In the genomic region with DNA sequence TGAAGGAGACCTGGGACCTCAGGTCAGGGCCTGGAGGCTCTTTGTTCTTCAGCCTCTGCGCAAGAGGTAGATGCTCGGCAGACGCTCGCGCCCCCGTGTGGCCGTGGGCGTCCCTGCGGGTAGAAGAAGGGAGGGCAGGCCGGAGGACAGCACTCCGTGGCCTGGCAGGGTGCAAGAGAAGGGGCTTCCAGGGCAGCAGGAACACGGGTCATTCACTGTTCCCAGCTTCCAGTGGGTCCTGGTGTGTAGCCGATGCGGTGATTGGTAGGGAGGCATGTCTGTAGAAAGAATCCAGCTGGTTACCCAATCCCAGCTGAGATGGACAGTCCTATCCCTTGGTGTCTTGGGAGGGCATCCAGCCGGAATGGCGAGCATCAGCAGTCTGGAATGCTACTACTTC, we compare ENCODE assay signal across 8 mouse cellular contexts.
A peak's percentile ranks its signal among the peaks of the same experiment; 100 is the strongest.
DNase-seq lines count a peak whose midpoint lies in the region; ATAC-seq and TF ChIP-seq lines count a peak whose summit lies in the region.

No protein-coding gene starts in this region.

- ATAC-seq in hindbrain, embryonic 11.5 days (ENCODE audit: low FRiP score) = peak; percentile 10; the same call in 1 of the 2 replicates
- ATAC-seq in hindbrain, embryonic 12.5 days (ENCODE audit: low FRiP score) = no peak
- ATAC-seq in neutrophil, adult 5-6 weeks (ENCODE audit: extremely low read depth, insufficient number of reproducible peaks, low FRiP score, poor library complexity, severe bottlenecking) = peak; percentile 18; the same call in 1 of the 2 replicates
- peak; percentile 67; the same call in 1 of the 2 replicates for ATAC-seq in stomach, postnatal 0 days (ENCODE audit: low FRiP score, low TSS enrichment)

- TF ChIP-seq CTCF in stomach, postnatal 0 days (IDR thresholded peaks at IDR 0.05; ENCODE audit: low read depth) = peak; percentile 98

- H3K27me3 ChIP-seq in hindbrain, embryonic 11.5 days (ENCODE audit: control insufficient read depth, insufficient read depth, low read length) = no peaks in the 10 kb centered on the region
- peaks cover 8% of the 10 kb centered on the region for H3K27me3 ChIP-seq in hindbrain, embryonic 12.5 days
- H3K27me3 ChIP-seq in stomach, postnatal 0 days (ENCODE audit: control insufficient read depth, insufficient read depth, low read length) = no peaks in the 10 kb centered on the region

- H3K9ac ChIP-seq in hindbrain, embryonic 11.5 days (ENCODE audit: low read depth, low read length) = no peak overlapping the region
- H3K9ac ChIP-seq in hindbrain, embryonic 12.5 days = no peak overlapping the region
- H3K9ac ChIP-seq in stomach, postnatal 0 days (ENCODE audit: low read length) = no peak overlapping the region

- 13% methylated on average over 16 of the region's 16 CpGs for WGBS in hindbrain, embryonic 11.5 days
- WGBS in hindbrain, embryonic 12.5 days = 13% methylated on average over 16 of the region's 16 CpGs
- WGBS in stomach, postnatal 0 days = 14% methylated on average over 16 of the region's 16 CpGs

- no peak overlapping the region for H3K27ac ChIP-seq in hindbrain, embryonic 11.5 days (ENCODE audit: low read depth, low read length)
- no peak overlapping the region for H3K27ac ChIP-seq in hindbrain, embryonic 12.5 days
- 0 out of 2 replicates have a peak overlapping the region, but pooled peaks have one; percentile 35 for H3K27ac ChIP-seq in stomach, postnatal 0 days (replicated peaks)

- TF ChIP-seq EP300 in stomach, postnatal 0 days (optimal IDR thresholded peaks at IDR 0.05) = no peak

- H3K9me3 ChIP-seq in hindbrain, embryonic 11.5 days (ENCODE audit: control insufficient read depth, low read length) = no peaks in the 10 kb centered on the region
- H3K9me3 ChIP-seq in hindbrain, embryonic 12.5 days (replicated peaks) = no peaks in the 10 kb centered on the region; the same call in 1 of the 2 replicates
- no peaks in the 10 kb centered on the region for H3K9me3 ChIP-seq in stomach, postnatal 0 days (ENCODE audit: control insufficient read depth, low read length)

- no peak overlapping the region for H3K4me2 ChIP-seq in hindbrain, embryonic 11.5 days (replicated peaks; ENCODE audit: low read depth, low read length)
- H3K4me2 ChIP-seq in hindbrain, embryonic 12.5 days (replicated peaks) = no peak overlapping the region
- H3K4me2 ChIP-seq in stomach, postnatal 0 days (replicated peaks; ENCODE audit: low read depth) = no peak overlapping the region

- H3K4me3 ChIP-seq in hindbrain, embryonic 11.5 days (ENCODE audit: low read depth, low read length) = no peak overlapping the region
- no peak overlapping the region for H3K4me3 ChIP-seq in hindbrain, embryonic 12.5 days
- no peak overlapping the region for H3K4me3 ChIP-seq in stomach, postnatal 0 days (ENCODE audit: low read depth, low read length)

- peaks cover 7% of the 10 kb centered on the region for H3K4me1 ChIP-seq in hindbrain, embryonic 11.5 days (replicated peaks; ENCODE audit: control insufficient read depth, insufficient read depth, low read length)
- peaks cover 19% of the 10 kb centered on the region for H3K4me1 ChIP-seq in hindbrain, embryonic 12.5 days
- H3K4me1 ChIP-seq in stomach, postnatal 0 days (replicated peaks; ENCODE audit: control insufficient read depth, insufficient read depth) = no peaks in the 10 kb centered on the region

- peak; percentile 88 for DNase-seq in hindbrain, embryonic 11.5 days (ENCODE audit: low spot score)
- peak; percentile 68 to 74 for DNase-seq in cerebellum, postnatal 36 days
- peak; percentile 37 for DNase-seq in gastrocnemius, postnatal 25 days
- DNase-seq in kidney, adult 18-20 months = peak; percentile 82
- peak; percentile 69 for DNase-seq in liver
- peak; percentile 87 for DNase-seq in stomach, postnatal 0 days (ENCODE audit: low spot score)

- no peaks in the 10 kb centered on the region for H3K36me3 ChIP-seq in hindbrain, embryonic 11.5 days (ENCODE audit: control insufficient read depth, insufficient read depth, low read length)
- H3K36me3 ChIP-seq in hindbrain, embryonic 12.5 days = no peaks in the 10 kb centered on the region
- no peaks in the 10 kb centered on the region for H3K36me3 ChIP-seq in stomach, postnatal 0 days (ENCODE audit: control insufficient read depth, insufficient read depth, low read length)

Comparison
In these comparisons a context has a peak if more than half of its experiments do, and no peak if none do; other contexts are left out.
1. DNase-seq: peak in every context shown above with its lines; median percentile 88 in hindbrain, embryonic 11.5 days; 87 in stomach, postnatal 0 days; 82 in kidney, adult 18-20 months; 71 in cerebellum, postnatal 36 days; 69 in liver; 37 in gastrocnemius, postnatal 25 days.